Mouse (Mus musculus) limb, embryonic 12.5 days (tissue): Measurements from ENCODE around the gene Dner. TPM values are rescaled to one million over a fixed set of nuclear protein-coding genes. Genes with fewer than 3 reads are reported as not detected.

Source experiments
- ATAC-seq: fragments of 200-750 bp; cut with Nextera tagmentation; 2 replicates; pipeline ENCODE4 v1.8.0; 2017; ENCODE audit warnings: low read depth, moderate TSS enrichment; ENCODE audit not compliant: insufficient number of reproducible peaks, insufficient read depth, low FRiP score, low TSS enrichment
- H3K27ac ChIP-seq: fragments of 300-500 bp; sonication (generic); 2 replicates; pipeline ENCODE4 v1.5.1; 2016; ENCODE audit warnings: mild to moderate bottlenecking, moderate library complexity
- H3K27me3 ChIP-seq: fragments of 300-500 bp; sonication (generic); 2 replicates; pipeline ENCODE4 v1.6.1; 2016; ENCODE audit warnings: mild to moderate bottlenecking, moderate library complexity
- H3K36me3 ChIP-seq: fragments of 300-500 bp; sonication (generic); 2 replicates; pipeline ENCODE4 v1.6.1; 2016; ENCODE audit warnings: mild to moderate bottlenecking, moderate library complexity
- H3K4me1 ChIP-seq: fragments of 300-500 bp; sonication (generic); replicated peaks from 2 replicates; pipeline ENCODE4 v1.6.1; 2016
- H3K4me2 ChIP-seq: fragments of 300-500 bp; sonication (generic); 2 replicates; pipeline ENCODE4 v1.6.1; 2016; ENCODE audit warnings: mild to moderate bottlenecking, moderate library complexity
- H3K4me3 ChIP-seq: fragments of 300-500 bp; sonication (generic); replicated peaks from 2 replicates; pipeline ENCODE4 v1.5.1; 2016; ENCODE audit warnings: mild to moderate bottlenecking
- H3K9ac ChIP-seq: fragments of 300-500 bp; sonication (generic); replicated peaks from 2 replicates; pipeline ENCODE4 v1.6.1; 2016; ENCODE audit warnings: mild to moderate bottlenecking, moderate library complexity
- H3K9me3 ChIP-seq: fragments of 300-500 bp; sonication (generic); 2 replicates; pipeline ENCODE4 v1.6.1; 2016; ENCODE audit warnings: mild to moderate bottlenecking, moderate library complexity
- WGBS: fragments of 180-500 bp; shearing (Covaris S2); methylation state at CpG from one replicate; pipeline ENCODE4 v1.1.7; 2016; 5-methylcytosine and 5-hydroxymethylcytosine counted together
- polyA plus RNA-seq: library from polyadenylated mRNA; unstranded; fragments of >200 nt; fragmentation: Nextera tagmentation; extraction: Ambion mirVana; gene quantifications from 2 replicates; pipeline ENCODE4 v1.2.1, GENCODE M21; 2016

Dner gene
- polyA plus RNA-seq, 1 experiment from 2014 or later = 4.7 TPM

- H3K36me3 ChIP-seq = no peaks in the 10 kb centered on the region
- no peaks in the 10 kb centered on the region for H3K4me1 ChIP-seq
- H3K9me3 ChIP-seq = no peaks in the 10 kb centered on the region
- H3K9ac ChIP-seq = no peak overlapping the region
- H3K27ac ChIP-seq = no peak overlapping the region
- ATAC-seq = no peak
- 85% methylated on average over 3 of the region's 3 CpGs for WGBS
- no peak overlapping the region for H3K4me2 ChIP-seq
- no peaks in the 10 kb centered on the region for H3K27me3 ChIP-seq
- H3K4me3 ChIP-seq = no peak overlapping the region
Measured at GRCm38 (mm10) chr1:84484577-84484976, 211.4 kb downstream of the Dner start.

GRCm38 (mm10) chr1:84479976-84480375 is 216.0 kb downstream of the Dner start:
- 94% methylated on average over 8 of the region's 8 CpGs for WGBS
- Histone ChIP-seq H3K27me3 (no peaks in the 10 kb centered on the region), H3K9me3 (no peaks in the 10 kb centered on the region), H3K36me3 (no peaks in the 10 kb centered on the region), H3K4me2 (no peak overlapping the region), H3K27ac (no peak overlapping the region), H3K4me1 (no peaks in the 10 kb centered on the region), H3K9ac (no peak overlapping the region), H3K4me3 (no peak overlapping the region)
- no peak for ATAC-seq

GRCm38 (mm10) chr1:84474274-84474673 is 221.7 kb downstream of the Dner start:
- no peaks in the 10 kb centered on the region for H3K36me3 ChIP-seq
- WGBS = 87% methylated on average over 3 of the region's 3 CpGs
- H3K9me3 ChIP-seq = no peaks in the 10 kb centered on the region
- no peaks in the 10 kb centered on the region for H3K27me3 ChIP-seq
- H3K4me1 ChIP-seq = no peaks in the 10 kb centered on the region
- H3K9ac ChIP-seq = no peak overlapping the region
- no peak overlapping the region for H3K27ac ChIP-seq
- H3K4me3 ChIP-seq = no peak overlapping the region
- ATAC-seq = no peak
- H3K4me2 ChIP-seq = no peak overlapping the region

GRCm38 (mm10) chr1:84472260-84472659 is 223.8 kb downstream of the Dner start:
- no peak overlapping the region for H3K9ac ChIP-seq
- H3K4me3 ChIP-seq = no peak overlapping the region
- 79% methylated on average over 2 of the region's 2 CpGs for WGBS
- H3K27ac ChIP-seq = no peak overlapping the region
- H3K27me3 ChIP-seq = no peaks in the 10 kb centered on the region
- no peaks in the 10 kb centered on the region for H3K9me3 ChIP-seq
- H3K4me1 ChIP-seq = no peaks in the 10 kb centered on the region
- no peak for ATAC-seq
- H3K36me3 ChIP-seq = no peaks in the 10 kb centered on the region
- no peak overlapping the region for H3K4me2 ChIP-seq

- no peak for ATAC-seq
- Histone ChIP-seq H3K9ac (no peak overlapping the region), H3K4me1 (no peaks in the 10 kb centered on the region), H3K9me3 (no peaks in the 10 kb centered on the region), H3K4me3 (no peak overlapping the region), H3K27me3 (no peaks in the 10 kb centered on the region), H3K4me2 (no peak overlapping the region), H3K27ac (no peak overlapping the region), H3K36me3 (no peaks in the 10 kb centered on the region)
- WGBS = 74% methylated on average over 4 of the region's 4 CpGs
Measured at GRCm38 (mm10) chr1:84470342-84470741, 225.7 kb downstream of the Dner start.

- Histone ChIP-seq H3K9ac (no peak overlapping the region), H3K27me3 (no peaks in the 10 kb centered on the region), H3K27ac (no peak overlapping the region), H3K9me3 (no peaks in the 10 kb centered on the region), H3K4me1 (no peaks in the 10 kb centered on the region), H3K4me2 (no peak overlapping the region), H3K4me3 (no peak overlapping the region), H3K36me3 (no peaks in the 10 kb centered on the region)
- 68% methylated on average over 3 of the region's 3 CpGs for WGBS
- ATAC-seq = no peak
Measured at GRCm38 (mm10) chr1:84467664-84468063, 228.4 kb downstream of the Dner start.

GRCm38 (mm10) chr1:84464761-84465160 is 231.3 kb downstream of the Dner start:
- Histone ChIP-seq H3K4me3 (no peak overlapping the region), H3K9ac (no peak overlapping the region), H3K36me3 (no peaks in the 10 kb centered on the region), H3K27me3 (no peaks in the 10 kb centered on the region), H3K9me3 (no peaks in the 10 kb centered on the region), H3K4me2 (no peak overlapping the region), H3K4me1 (no peaks in the 10 kb centered on the region), H3K27ac (no peak overlapping the region)
- WGBS = 89% methylated on average over 3 of the region's 3 CpGs
- ATAC-seq = no peak

- ATAC-seq = no peak
- Histone ChIP-seq H3K4me2 (no peak overlapping the region), H3K4me3 (no peak overlapping the region), H3K9ac (no peak overlapping the region), H3K9me3 (no peaks in the 10 kb centered on the region), H3K27ac (no peak overlapping the region), H3K36me3 (no peaks in the 10 kb centered on the region), H3K27me3 (no peaks in the 10 kb centered on the region), H3K4me1 (no peaks in the 10 kb centered on the region)
- 94% methylated on average over 5 of the region's 5 CpGs for WGBS
Measured at GRCm38 (mm10) chr1:84463976-84464662, 231.9 kb downstream of the Dner start.

GRCm38 (mm10) chr1:84449566-84450278 is 246.3 kb downstream of the Dner start:
- no peaks in the 10 kb centered on the region for H3K36me3 ChIP-seq
- no peak for ATAC-seq
- H3K4me2 ChIP-seq = no peak overlapping the region
- no peak overlapping the region for H3K9ac ChIP-seq
- no peak overlapping the region for H3K27ac ChIP-seq
- H3K4me3 ChIP-seq = no peak overlapping the region
- no peaks in the 10 kb centered on the region for H3K9me3 ChIP-seq
- no peaks in the 10 kb centered on the region for H3K27me3 ChIP-seq
- 89% methylated on average over 10 of the region's 10 CpGs for WGBS
- no peaks in the 10 kb centered on the region for H3K4me1 ChIP-seq

- no peak for ATAC-seq
- Histone ChIP-seq H3K9ac (no peak overlapping the region), H3K27ac (no peak overlapping the region), H3K4me3 (no peak overlapping the region), H3K36me3 (no peaks in the 10 kb centered on the region), H3K9me3 (no peaks in the 10 kb centered on the region), H3K27me3 (no peaks in the 10 kb centered on the region), H3K4me2 (no peak overlapping the region), H3K4me1 (no peaks in the 10 kb centered on the region)
- WGBS = 69% methylated on average over 3 of the region's 3 CpGs
Measured at GRCm38 (mm10) chr1:84443640-84444039, 252.4 kb downstream of the Dner start.

GRCm38 (mm10) chr1:84443050-84443449 is 253.0 kb downstream of the Dner start:
- H3K9ac ChIP-seq = no peak overlapping the region
- 88% methylated on average over 5 of the region's 5 CpGs for WGBS
- no peak overlapping the region for H3K4me2 ChIP-seq
- ATAC-seq = no peak
- no peaks in the 10 kb centered on the region for H3K4me1 ChIP-seq
- H3K4me3 ChIP-seq = no peak overlapping the region
- H3K27ac ChIP-seq = no peak overlapping the region
- H3K9me3 ChIP-seq = no peaks in the 10 kb centered on the region
- no peaks in the 10 kb centered on the region for H3K36me3 ChIP-seq
- no peaks in the 10 kb centered on the region for H3K27me3 ChIP-seq

- H3K4me2 ChIP-seq = no peak overlapping the region
- H3K9me3 ChIP-seq = no peaks in the 10 kb centered on the region
- WGBS = 81% methylated on average over 3 of the region's 3 CpGs
- ATAC-seq = no peak
- H3K9ac ChIP-seq = no peak overlapping the region
- no peaks in the 10 kb centered on the region for H3K36me3 ChIP-seq
- no peaks in the 10 kb centered on the region for H3K27me3 ChIP-seq
- H3K4me1 ChIP-seq = no peaks in the 10 kb centered on the region
- no peak overlapping the region for H3K4me3 ChIP-seq
- H3K27ac ChIP-seq = no peak overlapping the region
Measured at GRCm38 (mm10) chr1:84441419-84441818, 254.6 kb downstream of the Dner start.
